Mouse (Mus musculus) frontal cortex, postnatal 25 days (tissue): Measurements from ENCODE around the gene Hes2.

Experiments
- DNase-seq, 2 experiments: peaks; one replicate each; pipeline ENCODE4 v3.0.0; 2022; ENCODE audit warnings: low spot score in 2 of 2

Hes2 gene

DNA sequence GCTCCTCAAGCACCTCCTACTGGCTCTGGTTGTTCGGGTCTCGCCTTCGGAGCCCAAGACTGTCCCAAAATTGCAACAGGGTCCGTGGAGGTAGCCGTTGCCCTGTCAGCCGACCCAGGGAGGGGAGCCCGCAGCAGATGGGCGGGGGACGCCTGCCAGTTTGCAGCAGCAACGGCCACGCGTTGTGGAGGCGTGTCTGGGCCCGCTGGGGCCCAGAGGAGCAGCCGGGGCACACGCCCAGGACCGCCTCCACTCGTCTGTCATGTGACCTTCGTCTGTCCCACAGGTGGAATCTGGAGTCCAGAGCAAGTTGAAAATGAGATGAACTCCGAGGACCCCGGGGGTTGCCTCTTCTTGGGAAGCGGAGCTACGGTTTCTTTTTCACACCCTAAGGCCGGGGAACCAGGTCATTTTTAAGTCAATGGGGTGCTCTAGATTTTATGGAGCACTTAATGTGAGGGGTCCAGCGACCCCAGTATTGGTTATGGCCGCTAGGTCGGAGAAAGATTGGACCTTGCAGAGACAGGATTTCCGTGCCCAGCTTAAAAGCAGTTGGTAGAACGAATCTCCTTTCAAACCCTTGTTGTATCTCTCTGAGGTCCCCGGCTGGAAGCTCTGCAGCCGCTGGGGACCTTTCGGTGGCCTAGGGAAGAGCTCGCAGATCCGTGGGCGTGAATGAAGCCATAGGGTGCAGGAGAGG is at the start of gene Hes2:
Gene Hes2, plus strand, starts transcription at position 283 of the 700 bp plus-strand sequence.
- no peak for DNase-seq

DNA sequence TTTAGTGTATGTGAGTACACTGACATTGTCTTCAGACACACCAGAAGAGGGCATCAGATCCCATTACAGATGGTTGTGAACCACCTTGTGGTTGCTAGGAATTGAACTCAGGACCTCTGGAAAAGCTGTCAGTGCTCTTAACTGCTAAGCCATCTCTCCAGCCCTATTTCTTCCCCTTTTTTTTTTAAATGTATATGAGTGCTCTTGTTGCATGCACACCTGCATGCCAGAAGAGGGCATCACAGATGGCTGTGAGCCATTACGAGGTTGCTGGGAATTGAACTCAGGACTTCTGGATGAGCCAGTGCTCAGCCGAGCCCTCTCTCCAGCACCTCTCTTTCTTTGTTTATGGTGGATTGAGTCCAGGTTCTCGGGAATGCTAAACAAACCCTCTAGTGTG is 49.2 kb upstream of the Hes2 start:
- no peak for DNase-seq

DNA sequence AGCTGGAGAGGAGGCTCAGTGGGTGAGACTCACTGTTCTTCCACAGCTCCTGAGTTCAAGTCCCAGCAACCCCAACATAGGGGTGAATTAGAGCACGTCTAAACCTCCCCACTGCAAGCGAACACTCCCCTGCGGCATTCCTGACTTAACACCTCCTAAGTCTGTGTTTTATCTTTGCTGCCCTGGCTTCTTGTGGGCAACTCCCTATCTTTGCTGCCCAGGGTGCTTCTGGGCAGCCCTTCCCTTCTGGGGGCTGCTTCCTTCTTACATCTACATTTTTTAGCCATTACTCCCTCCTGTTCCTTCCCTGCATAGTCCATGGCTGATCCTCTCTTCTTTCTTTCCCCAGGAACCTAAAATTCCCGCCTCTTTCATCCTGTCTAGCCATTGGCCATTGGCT is 48.0 kb upstream of the Hes2 start:
- no peak for DNase-seq

DNA sequence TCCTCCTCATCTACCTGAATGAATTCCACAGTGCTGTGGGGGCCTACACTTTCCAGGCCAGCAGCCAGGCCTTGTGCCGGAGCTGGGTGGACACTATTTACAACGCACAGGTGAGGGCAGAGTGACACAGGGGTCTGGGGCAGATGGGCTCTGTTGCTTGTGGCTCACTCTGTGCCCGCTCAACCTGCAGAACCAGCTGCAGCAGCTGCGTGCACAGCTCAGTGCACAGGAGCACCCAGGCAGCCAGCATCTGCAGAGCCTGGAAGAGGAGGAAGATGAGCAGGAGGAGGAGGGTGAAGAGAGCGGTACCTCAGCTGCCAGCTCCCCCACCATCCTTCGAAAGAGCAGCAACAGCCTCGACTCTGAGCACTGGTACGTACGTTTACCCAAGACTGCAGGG is 46.3 kb upstream of the Hes2 start:
- DNase-seq = no peak

DNA sequence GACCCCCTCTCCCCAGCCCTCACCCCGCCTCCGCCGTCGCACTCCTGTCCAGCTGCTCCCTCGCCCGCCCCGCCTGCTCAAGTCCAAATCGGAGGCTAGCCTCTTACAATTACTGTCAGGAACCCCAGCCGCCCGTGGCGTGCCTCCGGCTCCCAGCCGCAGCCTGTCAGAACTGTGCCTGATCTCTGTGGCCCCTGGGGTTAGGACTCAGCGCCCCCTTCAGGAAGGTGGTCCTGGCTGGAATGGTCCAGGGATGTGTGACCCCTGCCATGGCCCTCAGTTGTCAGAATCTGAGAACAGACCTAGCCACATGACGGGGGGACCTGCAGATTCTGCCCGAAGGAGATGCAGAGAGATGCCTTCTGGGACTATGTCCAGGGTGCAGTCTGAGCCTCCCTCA is 44.6 kb upstream of the Hes2 start:
- DNase-seq = no peak

DNA sequence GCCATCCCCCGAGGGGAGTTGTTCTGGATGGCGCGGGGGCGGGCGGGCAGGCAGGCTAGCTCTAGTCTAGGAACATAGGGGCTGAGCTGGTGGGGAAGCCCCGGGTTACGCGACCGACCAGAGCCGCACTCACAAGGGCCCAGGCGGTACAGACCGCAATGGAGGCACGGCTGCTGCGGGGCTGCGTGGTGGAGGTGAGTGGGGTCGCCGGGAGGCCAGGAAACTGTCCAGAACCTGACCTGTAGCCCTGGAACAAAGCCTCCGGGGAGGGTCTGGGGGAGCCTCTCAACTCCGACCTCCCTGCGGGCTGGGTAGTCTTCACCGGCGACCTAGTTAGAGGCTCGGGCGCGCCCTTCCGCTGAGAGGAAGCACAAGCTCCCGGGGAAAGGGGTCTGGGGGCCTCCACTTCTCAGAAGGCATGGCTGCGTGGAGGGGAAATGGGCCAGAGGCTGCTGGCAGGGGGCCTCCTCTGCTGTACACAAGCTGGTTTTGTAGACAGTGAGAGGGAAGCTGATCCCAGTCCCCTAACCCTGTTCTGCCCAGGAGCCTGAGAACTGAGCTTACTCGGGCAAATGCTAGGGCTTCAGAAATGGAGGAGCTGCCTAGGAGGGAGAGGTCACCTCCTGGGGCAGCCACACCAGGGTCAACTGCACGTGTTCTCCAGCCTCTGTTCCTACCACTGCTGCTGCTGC is 42.6 kb upstream of the Hes2 start, which contains the start of gene Tnfrsf25:
Gene Tnfrsf25, plus strand, starts transcription at position 14 of the 692 bp plus-strand sequence.
- no peak for DNase-seq

DNA sequence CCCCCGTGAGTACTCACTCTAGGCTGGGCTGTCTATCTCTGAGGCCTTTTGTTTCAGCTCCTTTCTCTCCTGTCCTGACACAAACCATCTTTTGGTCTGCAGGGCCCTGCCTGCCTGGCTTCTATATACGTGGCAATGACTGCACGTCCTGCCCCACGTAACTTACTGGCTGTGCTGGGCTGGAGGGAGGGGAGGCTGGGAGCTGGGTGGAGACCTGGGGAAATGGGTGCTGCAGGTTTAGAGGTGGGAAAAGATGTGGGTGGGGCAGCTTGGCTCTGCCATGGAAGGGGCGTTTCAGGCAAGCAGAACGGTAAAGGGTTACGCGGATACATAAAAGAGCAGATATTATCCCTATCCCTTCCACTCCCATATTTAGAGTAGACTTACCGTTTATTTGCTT is 41.1 kb upstream of the Hes2 start:
- DNase-seq = no peak

DNA sequence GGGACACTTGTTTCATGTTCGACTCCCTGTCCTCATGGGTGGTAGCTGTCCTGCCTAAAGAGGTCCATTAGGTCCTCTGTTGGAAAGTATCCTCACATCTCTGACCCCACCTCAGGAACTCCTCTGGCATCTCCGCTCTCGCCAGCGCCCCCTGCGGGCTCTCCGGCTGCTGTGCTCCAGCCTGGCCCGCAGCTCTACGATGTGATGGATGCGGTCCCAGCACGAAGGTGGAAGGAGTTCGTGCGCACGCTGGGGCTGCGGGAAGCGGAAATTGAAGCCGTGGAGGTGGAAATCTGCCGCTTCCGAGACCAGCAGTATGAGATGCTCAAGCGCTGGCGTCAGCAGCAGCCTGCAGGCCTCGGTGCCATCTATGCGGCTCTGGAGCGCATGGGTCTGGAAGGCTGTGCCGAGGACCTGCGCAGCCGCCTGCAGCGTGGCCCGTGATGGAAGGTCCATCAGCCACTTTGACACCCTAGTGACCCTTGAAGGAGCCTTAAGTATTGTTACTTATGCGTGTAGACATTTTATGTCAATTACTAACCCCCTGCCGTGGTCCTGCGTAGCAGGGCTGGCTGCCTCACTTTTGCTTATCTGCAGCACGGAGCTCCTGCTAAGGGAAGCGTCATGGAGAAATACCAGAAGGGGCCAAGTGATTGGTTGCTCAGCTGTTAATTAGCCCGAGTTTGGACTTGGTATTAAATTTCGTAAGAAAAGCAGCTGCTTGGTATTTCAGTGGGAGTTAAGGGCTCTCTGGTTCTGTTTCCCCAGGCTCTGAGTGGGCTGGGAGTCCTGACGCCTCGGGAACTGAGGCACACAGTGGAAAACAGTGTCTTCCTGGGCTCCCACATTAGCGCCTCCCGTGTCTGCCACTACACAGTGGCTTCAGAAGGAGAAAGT is 39.0 kb upstream of the Hes2 start:
- DNase-seq = no peak

DNA sequence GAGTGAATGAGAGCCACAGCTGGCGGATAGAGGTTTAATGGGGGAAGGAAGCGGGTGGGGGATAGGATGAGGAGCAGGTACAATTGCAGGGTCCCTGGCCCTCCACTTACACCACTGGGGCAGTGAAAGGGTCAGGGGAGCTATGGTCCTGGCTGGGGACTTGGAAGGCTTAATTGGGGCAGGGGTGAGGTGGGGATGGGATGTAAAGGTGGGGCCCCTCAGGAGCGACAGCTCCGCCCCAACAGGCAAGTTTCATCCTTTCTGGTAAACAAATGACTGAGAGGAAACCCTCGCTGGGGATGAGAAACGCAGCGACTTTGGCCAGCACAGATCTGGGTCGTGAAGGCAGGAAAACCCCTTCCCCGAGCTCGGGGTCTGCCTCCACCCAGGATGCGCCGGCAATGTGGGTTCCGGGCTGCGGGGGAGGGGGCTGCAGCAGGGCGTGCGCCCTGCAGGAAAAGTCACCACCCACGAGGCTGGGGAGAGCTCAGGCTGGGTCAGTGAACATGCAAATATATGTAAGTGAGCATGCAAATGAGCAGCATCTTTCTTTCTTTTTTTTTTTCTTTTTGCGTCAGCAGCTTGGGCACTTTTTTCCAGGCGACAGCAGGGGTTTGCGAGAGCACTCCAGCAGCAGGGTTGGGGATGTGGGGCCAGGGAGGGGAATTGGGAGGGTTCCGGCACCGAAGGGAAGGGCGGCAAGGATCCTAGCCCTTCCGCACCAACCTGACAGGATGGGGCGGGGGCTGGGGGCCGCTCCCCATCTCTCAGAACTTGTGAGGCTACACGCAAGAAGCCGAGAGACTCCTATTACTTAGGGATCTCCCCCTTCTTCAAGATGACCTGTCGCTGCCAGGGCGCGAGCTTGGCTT is 38.1 kb upstream of the Hes2 start:
- no peak for DNase-seq

DNA sequence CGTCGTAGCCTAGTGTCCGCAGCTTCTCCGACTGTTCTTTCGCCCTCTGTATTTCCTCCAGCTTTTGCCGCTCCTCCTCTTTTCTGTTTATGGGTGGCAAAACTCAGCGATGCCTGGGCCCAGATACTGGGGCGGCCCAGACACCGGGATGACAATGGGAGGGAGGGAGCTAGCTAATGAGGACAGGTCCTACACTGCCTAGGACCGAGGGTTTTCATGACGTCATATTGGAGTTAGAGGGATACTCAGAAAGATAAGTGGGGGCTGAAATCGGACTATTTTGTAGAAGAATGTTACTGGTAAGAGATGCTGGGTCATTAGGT is 37.5 kb upstream of the Hes2 start:
- no peak for DNase-seq

DNA sequence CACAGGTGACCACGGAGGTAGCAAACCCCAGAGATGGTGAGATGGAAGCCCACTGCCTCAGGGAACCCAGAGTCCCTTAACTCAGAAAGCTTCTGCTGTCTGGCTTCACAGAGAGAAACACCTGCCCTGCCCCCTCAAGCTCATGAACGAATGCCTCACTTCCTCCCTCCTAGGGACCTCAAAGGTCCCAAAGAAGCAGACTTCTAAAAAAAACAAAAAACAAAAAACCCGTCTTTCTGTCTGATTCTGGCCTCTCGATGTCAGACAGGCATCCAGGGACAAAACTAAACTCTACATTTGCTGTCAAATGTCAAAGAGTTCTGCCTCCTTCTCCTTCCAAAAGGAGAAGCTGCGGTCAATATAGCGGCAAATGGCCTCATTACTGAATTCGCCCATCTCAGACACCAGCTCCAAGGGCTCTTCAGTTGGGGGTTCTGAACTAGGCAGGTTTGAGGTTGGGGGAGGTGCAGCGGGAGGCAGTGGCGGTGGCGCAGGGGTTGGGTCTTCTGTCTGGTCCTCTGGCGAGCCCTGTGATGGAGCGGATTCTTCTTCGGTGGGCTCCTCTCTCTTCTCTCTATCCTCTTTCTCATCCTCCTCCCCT is 34.2 kb upstream of the Hes2 start:
- DNase-seq = no peak

DNA sequence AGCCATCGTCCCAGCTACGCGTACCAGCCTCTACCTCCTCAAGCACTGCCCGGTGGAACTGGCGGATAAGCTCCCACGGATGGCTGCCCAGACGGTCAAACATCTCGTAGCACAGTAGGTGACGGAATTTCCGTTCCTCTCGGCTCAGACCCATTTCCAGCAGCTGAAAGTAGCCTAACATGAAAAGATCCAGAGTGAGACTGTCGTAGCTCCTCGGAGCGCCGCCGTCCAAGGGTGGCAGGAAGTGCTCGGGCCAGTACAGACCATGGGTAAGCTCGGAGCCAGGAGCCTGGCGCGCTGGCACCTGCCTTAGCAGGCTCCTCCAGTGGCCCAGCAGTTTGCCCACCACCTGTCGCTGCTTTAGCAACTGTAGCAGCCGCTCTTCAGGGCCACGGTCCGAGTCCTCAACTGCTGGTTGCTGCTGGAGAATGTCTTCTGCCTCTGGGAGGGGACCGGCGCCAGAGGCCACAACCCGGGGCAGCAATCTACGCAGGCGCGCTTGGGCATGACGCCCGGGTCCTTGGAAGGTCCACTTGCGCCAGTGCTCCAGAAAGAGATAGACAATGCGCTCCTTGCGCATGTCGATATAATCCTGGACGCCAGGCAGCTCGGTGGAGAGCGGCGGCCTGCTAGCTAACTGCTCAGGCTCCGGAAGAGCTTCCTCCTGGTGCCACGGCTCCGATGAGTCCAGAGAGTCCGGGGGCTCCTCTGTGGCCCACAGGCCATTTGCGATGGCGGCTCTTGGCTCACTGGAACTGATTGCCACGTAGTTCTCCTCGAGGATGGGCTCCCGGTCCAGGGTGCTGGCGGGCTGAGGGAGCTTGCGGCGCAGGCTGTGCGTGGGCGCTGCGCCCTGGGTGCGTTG is 33.3 kb upstream of the Hes2 start:
- DNase-seq = no peak

DNA sequence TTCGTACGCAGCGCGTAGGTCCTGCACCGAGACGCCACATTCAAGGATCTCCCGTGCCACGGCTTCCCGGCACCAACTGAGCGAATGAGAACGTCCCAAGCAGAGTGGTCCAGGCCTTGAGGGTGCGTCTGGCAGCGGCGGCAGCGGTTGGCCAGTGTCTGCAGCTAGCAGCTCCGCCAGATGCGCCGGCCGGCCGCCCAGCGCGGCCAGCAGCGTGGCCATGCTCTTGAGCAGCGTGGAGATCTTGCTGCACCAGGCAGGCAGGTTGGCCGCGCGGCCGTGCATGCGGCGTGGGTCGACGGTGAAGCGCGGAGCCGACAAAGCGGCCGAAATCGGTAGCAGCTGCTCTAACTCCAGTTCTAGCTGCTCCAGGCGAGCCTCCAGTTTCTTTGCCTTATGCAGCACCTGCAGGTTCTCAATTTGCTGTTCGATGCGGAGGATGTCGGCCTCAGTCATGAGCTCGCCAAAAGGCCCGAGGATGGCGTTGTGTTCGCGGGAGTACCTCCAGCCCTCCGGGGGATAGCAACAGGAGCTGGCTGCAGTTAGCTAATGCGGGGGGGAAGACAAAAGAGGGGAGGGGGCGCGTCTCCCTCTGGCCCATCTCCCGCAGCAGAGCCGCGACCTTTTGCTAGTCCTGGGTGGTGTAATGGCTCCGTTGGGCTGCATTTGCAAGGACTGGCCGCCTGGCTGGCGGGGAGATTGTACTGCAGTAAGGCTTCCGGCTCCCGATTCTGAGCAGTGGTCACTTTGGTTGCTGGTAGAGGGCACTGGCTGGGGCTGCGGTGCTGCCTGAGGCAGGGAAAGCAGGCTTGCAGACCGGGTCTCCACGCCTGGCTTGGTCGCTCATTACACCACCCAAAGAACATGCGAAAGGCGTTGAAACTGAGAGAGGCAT is 32.4 kb upstream of the Hes2 start:
- DNase-seq = no peak

DNA sequence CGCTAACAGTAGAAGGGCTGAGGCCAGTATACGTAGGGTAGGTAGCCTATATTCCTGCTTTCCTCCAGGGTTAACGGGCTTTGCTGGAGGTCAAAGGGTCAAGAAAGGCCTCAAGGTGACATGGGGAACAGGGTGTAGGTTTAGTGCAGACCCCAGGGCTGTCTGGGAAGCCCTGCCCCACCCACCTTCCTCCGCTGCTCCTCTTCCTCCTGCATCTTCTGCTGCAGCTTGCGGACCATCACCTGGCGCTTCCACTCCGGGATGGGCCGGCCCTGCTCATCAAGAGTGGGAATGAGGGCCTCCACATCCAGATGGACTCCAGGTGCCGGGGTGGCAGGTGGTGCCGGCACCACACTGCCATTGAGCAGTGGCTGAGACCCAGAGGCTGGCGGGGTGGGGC is 30.8 kb upstream of the Hes2 start:
- no peak for DNase-seq

DNA sequence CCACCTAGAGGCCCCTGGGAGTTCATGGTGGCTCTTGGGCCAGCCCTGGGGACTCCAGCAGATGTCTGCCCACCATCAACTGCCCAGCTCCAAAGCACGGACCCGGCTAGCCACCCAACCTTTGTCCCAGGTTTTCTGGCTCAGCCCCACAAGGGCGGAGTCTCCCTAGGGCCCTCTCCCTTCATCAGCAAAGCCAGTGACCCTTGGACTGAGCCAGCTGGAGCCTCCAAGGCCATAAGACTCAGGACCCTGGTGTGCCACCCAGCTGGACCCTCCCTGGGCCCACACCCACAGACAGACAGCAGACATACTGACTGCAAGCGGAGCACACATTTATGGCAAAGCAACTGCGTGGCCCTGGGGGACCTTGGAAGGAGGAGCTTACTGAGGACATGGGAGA is 29.9 kb upstream of the Hes2 start:
- DNase-seq = no peak

DNA sequence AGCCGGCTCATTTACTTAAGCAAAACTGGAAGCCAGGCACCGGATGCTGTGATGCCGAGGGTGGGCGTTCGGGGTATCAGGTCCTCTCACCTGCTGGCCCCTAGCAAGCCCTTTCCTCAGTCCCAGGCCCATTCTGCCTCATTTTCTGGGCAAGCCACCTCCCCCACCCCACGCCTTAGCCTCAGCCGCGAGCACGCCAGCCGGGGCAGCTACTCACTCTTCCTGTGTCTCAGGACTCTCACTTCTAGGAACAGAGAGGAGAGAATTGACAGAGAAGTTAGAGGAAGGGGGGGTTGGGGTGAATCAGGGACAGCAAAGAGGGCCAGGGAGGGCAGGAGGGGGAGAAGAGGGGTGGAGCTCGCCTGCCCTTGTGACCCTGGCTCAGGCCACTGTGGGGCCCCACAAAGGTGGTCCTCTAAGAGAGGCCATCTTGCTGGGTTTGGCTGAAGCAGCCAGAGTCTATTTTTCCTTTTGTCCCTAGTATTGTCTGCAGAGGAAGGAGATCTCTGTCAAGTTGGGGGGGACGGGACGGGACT is 29.2 kb upstream of the Hes2 start:
- no peak for DNase-seq

DNA sequence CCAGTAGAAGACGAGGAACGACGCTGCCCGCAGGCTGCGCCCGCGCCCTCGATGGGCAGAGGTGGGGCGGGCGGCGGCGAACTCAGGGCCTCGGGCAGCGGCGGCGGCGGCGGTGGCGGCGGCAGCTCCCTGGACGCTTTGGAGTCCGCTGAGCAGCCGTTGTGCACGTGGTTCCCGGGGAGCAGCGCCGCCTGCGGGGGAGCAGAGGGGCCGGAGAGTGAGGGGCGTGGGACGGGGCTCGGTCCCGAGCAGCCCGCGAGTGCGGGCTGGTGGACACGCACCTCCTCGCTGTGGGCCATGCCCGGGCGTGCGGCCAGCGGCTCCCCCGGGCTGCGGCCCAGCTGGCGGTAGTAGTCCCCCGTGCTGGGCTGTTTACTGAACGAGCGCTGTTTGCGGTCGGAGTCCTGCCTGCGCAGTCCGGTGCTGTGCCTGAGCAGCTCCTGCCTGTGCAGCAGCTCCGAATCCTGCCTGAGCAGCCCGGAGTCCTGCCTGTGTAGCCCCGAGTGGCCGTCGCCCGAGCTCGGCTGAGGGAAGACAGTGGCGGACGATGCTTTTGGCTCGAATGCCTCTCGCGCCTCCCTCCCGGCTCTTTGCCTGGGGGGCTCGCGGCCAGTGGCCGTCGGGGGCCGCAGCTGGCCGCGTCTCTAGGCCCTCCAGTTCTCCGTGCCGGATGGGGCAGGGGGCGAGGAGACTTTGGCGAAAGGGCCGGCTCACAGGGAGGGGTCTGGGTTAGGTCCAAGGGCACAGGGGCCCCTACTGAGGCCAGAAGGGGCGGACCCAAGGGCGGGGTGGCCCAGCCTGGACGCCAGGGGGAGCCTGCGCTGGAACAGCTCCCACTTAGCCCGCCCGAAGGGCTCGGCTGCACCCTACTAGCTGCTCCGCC is 27.7 kb upstream of the Hes2 start:
- no peak for DNase-seq
